Mouse (Mus musculus) neural tube, embryonic 11.5 days (tissue): ENCODE data around the gene Polrmt. TPM values are rescaled to one million over a fixed set of nuclear protein-coding genes. Genes with fewer than 3 reads are reported as not detected.

Experiments used
- ATAC-seq: fragments of 200-750 bp; cut with Nextera tagmentation; 2 replicates; pipeline ENCODE4 v1.8.0; 2017; ENCODE audit warnings: moderate number of reproducible peaks, mild to moderate bottlenecking, moderate TSS enrichment, moderate library complexity; ENCODE audit not compliant: insufficient read depth, low FRiP score, low TSS enrichment
- DNase-seq: peaks from one replicate; pipeline ENCODE4 v3.0.0-alpha.2; 2015; ENCODE audit warnings: low spot score
- H3K27ac ChIP-seq: fragments of 300-500 bp; sonication (generic); 2 replicates; pipeline ENCODE4 v1.5.1; 2014; ENCODE audit warnings: low read depth, mild to moderate bottlenecking, low read length
- H3K27me3 ChIP-seq: fragments of 300-500 bp; sonication (generic); 2 replicates; pipeline ENCODE4 v1.6.1; 2014; ENCODE audit warnings: mild to moderate bottlenecking, low read length, mixed read lengths; ENCODE audit not compliant: control insufficient read depth, insufficient read depth
- H3K36me3 ChIP-seq: fragments of 300-500 bp; sonication (generic); 2 replicates; pipeline ENCODE4 v1.6.1; 2014; ENCODE audit warnings: mild to moderate bottlenecking, low read length, moderate library complexity, mixed read lengths; ENCODE audit not compliant: control insufficient read depth, insufficient read depth
- H3K4me1 ChIP-seq: fragments of 300-500 bp; sonication (generic); 2 replicates; pipeline ENCODE4 v1.6.1; 2014; ENCODE audit warnings: low read length, mixed read lengths; ENCODE audit not compliant: control insufficient read depth, insufficient read depth
- H3K4me2 ChIP-seq: fragments of 300-500 bp; sonication (generic); 2 replicates; pipeline ENCODE4 v1.6.1; 2014; ENCODE audit warnings: low read depth, mild to moderate bottlenecking, moderate library complexity
- H3K4me3 ChIP-seq: fragments of 300-500 bp; sonication (generic); 2 replicates; pipeline ENCODE4 v1.5.1; 2014; ENCODE audit warnings: low read depth, low read length
- H3K9ac ChIP-seq: fragments of 300-500 bp; sonication (generic); 2 replicates; pipeline ENCODE4 v1.6.1; 2014; ENCODE audit warnings: mild to moderate bottlenecking, low read length
- H3K9me3 ChIP-seq: fragments of 300-500 bp; sonication (generic); 2 replicates; pipeline ENCODE4 v1.6.1; 2016; ENCODE audit warnings: low read length; ENCODE audit not compliant: control insufficient read depth
- WGBS: fragments of 180-500 bp; shearing (Covaris S2); extraction: QIAGEN DNeasy Blood & Tissue Kit; methylation state at CpG from one replicate; pipeline ENCODE4 v1.1.7; 2014; 5-methylcytosine and 5-hydroxymethylcytosine counted together
- polyA plus RNA-seq: library from polyadenylated mRNA; unstranded; fragments of >200 nt; fragmentation: Nextera tagmentation; extraction: Ambion mirVana; gene quantifications from 2 replicates; pipeline ENCODE4 v1.2.1, GENCODE M21; 2014

The Polrmt gene
- 29.5 and 34.1 TPM in 2 replicates for polyA plus RNA-seq

DNA sequence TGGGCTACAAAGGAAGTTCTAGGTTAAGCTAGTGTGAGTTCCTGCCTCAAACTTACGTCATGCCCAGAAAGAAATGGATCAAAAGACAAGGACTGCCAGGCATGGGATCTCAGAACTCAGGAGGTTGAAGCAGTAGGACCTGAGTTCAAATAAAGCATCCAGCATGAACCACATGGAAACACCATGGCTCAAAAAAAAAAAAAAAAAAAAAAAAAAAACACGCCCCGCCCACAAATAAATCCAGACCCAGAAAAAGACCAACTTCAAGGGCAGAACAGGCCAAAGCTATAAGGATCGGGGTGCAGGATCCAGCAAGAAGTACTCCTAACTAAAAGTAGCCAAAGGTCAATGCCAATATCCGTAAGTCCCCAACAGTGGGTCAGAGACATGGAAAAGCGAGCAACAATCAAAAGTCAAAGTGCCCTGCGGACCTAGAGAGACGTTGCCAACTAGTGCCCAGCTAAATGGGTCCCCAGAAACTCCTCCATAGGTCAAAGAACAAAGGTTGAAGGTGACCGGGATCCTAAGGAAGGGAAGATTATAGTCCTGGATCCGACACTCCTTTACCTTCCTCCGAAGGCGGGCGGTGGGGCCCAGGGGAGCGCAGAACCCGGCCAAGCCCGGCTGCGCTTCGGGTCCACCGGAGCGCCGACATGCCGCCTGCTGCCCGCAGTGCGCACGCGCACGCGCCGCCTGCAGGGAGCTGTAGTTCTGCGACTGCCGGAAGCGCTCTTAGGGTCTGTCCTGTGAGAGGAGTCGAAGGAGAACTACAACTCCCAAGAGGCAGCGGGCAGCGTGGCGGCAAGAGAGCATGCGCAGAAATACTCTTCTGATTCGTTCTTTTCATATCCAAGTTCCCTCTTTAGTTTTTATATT is at the start of gene Polrmt:
TSS of gene Polrmt (minus strand) at position 684 of the 876 bp plus-strand sequence.
- no peaks in the 10 kb centered on the region for H3K9me3 ChIP-seq
- peak within 1 kb of the TSS; percentile 60 for H3K4me3 ChIP-seq
- DNase-seq (peak; percentile 96), ATAC-seq (peak; percentile 93)
- WGBS = 4% methylated on average over 38 of the region's 38 CpGs
- peaks cover 3% of the 10 kb centered on the region; the same call in 1 of the 2 replicates for H3K4me1 ChIP-seq
- peak within 1 kb of the TSS; percentile 41 for H3K9ac ChIP-seq
- H3K4me2 ChIP-seq = peak within 1 kb of the TSS; percentile 60
- no peaks in the 10 kb centered on the region for H3K27me3 ChIP-seq
- no peak within 1 kb of the TSS for H3K27ac ChIP-seq
- peaks cover 9% of the 10 kb centered on the region for H3K36me3 ChIP-seq

DNA sequence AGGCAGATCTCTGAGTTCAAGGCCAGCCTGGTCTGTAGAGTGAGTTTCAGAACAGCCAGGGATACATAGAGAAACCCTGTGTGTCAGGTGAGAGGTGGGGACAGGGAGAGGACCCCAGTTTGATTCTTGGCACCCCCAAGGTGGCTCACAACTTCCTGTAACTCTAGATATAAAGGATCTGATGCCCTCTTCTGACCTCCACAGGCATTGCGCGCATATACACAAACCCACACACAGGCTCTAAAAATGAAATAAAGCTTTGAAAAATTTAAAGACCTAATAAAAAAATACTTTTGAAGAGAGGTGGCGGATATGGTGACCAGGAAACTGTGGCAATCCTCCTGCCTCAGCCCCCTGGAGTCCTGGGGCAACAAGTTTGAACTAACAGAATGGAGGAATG is 49.5 kb upstream of the Polrmt start:
- 96% methylated on average over 3 of the region's 3 CpGs for WGBS
- Histone ChIP-seq H3K4me2 (no peak overlapping the region), H3K4me1 (peaks cover 9% of the 10 kb centered on the region), H3K9ac (no peak overlapping the region), H3K27ac (no peak overlapping the region), H3K4me3 (no peak overlapping the region), H3K9me3 (no peaks in the 10 kb centered on the region), H3K27me3 (no peaks in the 10 kb centered on the region), H3K36me3 (no peaks in the 10 kb centered on the region; the same call in 1 of the 2 replicates)
- ATAC-seq (no peak), DNase-seq (no peak)

DNA sequence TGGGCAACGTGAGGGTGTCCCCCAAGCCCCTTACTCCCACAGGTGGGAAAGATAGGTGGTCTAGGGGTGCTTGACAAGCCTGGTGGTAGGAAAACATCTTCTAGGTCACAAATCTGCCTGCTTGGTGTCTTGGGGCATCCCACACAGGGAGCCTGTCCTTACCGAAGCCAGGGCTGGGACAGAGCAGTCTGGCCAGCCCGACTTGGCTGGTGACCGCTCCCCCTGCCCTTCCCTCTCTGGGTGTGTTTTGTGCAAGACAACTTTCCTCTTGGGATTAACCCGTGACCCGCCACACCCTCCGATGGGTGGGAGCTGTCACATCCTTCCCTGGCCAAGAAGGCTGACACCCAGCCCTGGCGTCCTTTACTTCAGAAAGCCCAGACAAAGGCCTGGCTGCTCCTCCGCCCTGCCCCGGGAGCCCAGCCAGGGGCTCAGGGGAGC is 48.1 kb upstream of the Polrmt start:
- Histone ChIP-seq H3K4me2 (peak overlapping the region; percentile 92), H3K27ac (peak overlapping the region; percentile 11), H3K4me1 (peaks cover 7% of the 10 kb centered on the region), H3K27me3 (no peaks in the 10 kb centered on the region), H3K36me3 (no peaks in the 10 kb centered on the region; the same call in 1 of the 2 replicates), H3K9ac (peak overlapping the region; percentile 98), H3K9me3 (no peaks in the 10 kb centered on the region), H3K4me3 (peak overlapping the region; percentile 95)
- DNase-seq (no peak), ATAC-seq (peak; percentile 33; the same call in 1 of the 2 replicates)
- WGBS = 4% methylated on average over 10 of the region's 10 CpGs

DNA sequence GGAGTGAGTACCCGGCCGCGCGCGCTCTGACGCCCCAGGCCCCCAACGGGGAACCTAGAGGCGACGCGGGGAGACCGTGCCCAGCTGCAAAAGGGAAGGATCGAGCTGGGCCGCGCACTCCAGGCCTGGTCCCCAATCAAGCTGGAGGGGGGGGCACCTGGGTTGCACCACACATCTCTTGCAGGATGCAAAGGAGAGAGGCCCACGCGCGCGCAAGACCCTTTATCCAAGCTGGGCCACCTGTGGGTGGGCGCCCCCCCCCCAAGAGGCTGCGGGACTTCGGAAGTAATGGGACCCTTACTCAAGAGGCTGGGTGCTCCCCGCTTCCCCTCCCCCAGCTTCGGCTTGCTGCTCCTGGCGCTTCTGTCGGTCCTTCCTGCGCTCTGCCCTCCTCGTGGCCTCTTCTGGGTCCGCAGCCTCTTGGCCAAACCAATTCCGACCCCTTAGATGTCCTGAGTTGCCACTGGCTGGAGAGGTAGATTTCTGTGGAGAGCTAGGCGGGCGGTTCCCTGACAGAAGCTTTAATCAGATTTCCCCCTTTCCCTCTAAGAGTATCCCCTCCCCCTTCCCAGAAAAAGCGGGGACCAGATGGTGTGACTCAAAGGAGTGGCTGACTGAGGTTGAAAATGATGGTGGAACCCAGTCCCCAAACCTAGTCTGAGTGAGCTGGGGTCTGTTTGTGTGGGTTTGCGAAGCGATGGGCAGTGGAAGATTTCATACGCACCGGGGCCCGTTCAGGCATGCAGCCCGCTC is 47.5 kb upstream of the Polrmt start:
- peak overlapping the region; percentile 98 for H3K9ac ChIP-seq
- no peaks in the 10 kb centered on the region for H3K27me3 ChIP-seq
- H3K9me3 ChIP-seq = no peaks in the 10 kb centered on the region
- WGBS = 3% methylated on average over 26 of the region's 38 CpGs
- DNase-seq (peak; percentile 63), ATAC-seq (peak; percentile 43)
- H3K4me1 ChIP-seq = peaks cover 7% of the 10 kb centered on the region
- peak overlapping the region; percentile 80 for H3K27ac ChIP-seq
- H3K36me3 ChIP-seq = no peaks in the 10 kb centered on the region; the same call in 1 of the 2 replicates
- peak overlapping the region; percentile 95 for H3K4me3 ChIP-seq
- peak overlapping the region; percentile 92 for H3K4me2 ChIP-seq

DNA sequence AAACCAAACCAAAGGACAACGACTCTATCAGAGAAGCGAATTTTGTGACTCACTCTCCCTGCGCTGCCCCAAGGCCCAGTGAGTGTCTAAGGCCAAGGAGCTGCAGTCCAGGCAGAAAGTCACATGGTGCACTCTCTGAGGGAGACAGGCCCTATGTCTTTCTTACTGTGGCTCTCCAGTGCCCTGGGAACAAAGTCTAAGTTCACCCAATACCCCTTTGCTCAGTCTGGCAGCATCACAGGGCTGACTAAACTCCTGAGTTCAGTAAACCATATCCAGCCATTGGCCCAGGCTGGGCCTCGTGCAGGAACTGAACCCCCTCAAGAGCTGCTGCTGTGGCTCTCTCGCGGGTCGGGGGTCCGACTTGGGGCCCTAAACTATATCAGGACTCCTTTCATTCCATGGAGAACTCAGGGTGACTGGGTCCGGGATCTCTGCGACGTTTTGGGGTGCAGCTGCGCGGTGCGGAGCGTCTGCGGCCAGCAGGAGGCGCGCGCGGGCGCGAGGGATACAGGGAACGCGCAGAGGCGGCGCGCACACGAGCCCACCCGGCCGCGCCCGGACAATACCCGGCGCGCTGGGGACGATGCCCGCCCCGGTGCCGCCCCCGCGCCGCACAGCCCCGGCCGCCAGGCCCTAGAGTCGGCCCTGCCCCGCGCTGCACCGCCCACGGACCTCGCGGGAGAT is 46.8 kb upstream of the Polrmt start, which contains the start of gene Palm:
TSS of gene Palm (plus strand) at position 522 of the 687 bp plus-strand sequence.
- peak within 1 kb of the TSS; percentile 98 for H3K9ac ChIP-seq
- H3K27ac ChIP-seq = peak within 1 kb of the TSS; percentile 80
- H3K36me3 ChIP-seq = no peaks in the 10 kb centered on the region; the same call in 1 of the 2 replicates
- H3K27me3 ChIP-seq = no peaks in the 10 kb centered on the region
- peak within 1 kb of the TSS; percentile 92 for H3K4me2 ChIP-seq
- H3K9me3 ChIP-seq = no peaks in the 10 kb centered on the region
- WGBS = 7% methylated on average over 40 of the region's 51 CpGs
- H3K4me1 ChIP-seq = peaks cover 7% of the 10 kb centered on the region
- peak; percentile 68 for ATAC-seq
- peak within 1 kb of the TSS; percentile 95 for H3K4me3 ChIP-seq
- peak; percentile 87 for DNase-seq

DNA sequence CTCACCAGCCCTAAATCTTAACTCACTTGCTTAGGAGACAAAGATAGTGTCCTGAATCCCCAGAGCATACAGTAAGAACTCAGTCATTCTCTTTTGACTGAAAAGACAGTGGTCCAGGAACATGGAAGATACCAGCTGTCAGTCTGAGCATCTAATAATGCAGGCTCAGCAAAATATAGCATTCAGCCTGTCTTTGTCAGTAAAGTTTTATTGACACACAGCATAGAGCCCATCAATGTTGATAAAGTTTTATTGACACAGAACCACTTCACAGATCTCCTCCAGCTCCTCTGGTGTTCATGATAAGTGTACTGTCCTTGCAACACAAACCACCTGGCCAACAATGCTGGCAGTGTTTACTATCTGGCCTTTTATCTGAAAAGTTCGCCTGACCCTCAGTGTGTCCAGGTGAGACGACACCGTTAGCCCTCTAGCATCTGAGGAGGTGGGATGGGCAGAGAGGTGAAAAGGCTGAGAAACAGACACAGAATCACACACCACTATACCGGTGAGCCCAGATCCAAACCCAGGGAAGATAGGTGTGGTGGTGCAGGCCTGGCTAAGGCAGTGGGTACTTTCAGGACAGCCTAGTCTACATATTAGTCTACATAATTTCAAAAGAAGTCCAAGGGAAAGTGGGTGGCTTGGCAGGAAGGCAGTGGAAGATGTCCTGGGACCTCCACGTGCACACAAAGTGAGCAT is 46.1 kb upstream of the Polrmt start:
- Histone ChIP-seq H3K4me2 (no peak overlapping the region), H3K27me3 (no peaks in the 10 kb centered on the region), H3K36me3 (no peaks in the 10 kb centered on the region; the same call in 1 of the 2 replicates), H3K4me1 (peaks cover 7% of the 10 kb centered on the region), H3K9ac (peak overlapping the region; percentile 98; the same call in 1 of the 2 replicates), H3K9me3 (no peaks in the 10 kb centered on the region), H3K27ac (no peak overlapping the region), H3K4me3 (no peak overlapping the region; the same call in 1 of the 2 replicates)
- 84% methylated on average over 5 of the region's 5 CpGs for WGBS
- DNase-seq (no peak), ATAC-seq (no peak)

DNA sequence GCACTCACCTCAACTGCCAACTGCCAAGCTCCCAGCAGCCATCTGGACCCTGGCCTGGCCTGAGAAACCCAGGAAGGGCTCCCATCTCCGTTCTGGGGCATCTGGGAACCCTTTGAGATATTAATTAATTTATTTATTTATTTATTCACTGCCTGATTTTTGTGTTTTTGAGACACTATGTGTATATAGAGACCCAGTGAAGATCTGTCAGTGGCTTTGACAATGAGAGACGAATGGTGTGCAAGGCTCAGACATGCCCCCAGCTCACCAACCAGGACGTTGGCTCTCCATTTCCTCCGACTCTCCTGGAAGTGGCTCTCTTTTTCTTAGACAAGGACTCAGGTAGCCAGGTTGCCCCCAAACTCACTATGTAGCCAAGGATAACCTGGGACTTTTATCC is 44.5 kb upstream of the Polrmt start, which contains the start of gene Prss57:
TSS of gene Prss57 (minus strand) at position 101 of the 400 bp plus-strand sequence.
- no peak for DNase-seq
- Histone ChIP-seq H3K9me3 (no peaks in the 10 kb centered on the region), H3K27me3 (no peaks in the 10 kb centered on the region), H3K27ac (no peak within 1 kb of the TSS), H3K4me2 (no peak within 1 kb of the TSS), H3K36me3 (no peaks in the 10 kb centered on the region; the same call in 1 of the 2 replicates), H3K4me3 (no peak within 1 kb of the TSS), H3K9ac (no peak within 1 kb of the TSS), H3K4me1 (peaks cover 7% of the 10 kb centered on the region)
- 87% methylated on average over 4 of the region's 4 CpGs for WGBS
- ATAC-seq = no peak
